Mouse (Mus musculus) adrenal gland, adult 10 weeks (tissue): ENCODE results near the gene Cnot9. TPM values are rescaled to one million over a fixed set of nuclear protein-coding genes. Genes with fewer than 3 reads are reported as not detected.

Source experiments
- polyA plus RNA-seq: library from polyadenylated mRNA; stranded (reverse); fragments of 350-450 nt; fragmentation: Illumina TruSeq; extraction: RNeasy Lipid Tissue Mini Kit (QIAGEN cat#74804); gene quantifications from one replicate; pipeline ENCODE4 v1.2.3, GENCODE M21; 2014; ENCODE audit warnings: low read depth, low replicate concordance

Cnot9 gene
- polyA plus RNA-seq = 30.3 TPM

GRCm38 (mm10) chr1:74505721-74506464 lies at the start of gene Cnot9:
Gene Cnot9, plus strand, starts transcription at chr1:74506058.

GRCm38 (mm10) chr1:74542451-74542961 lies 36.6 kb downstream of the Cnot9 start, which contains the start of gene Plcd4:
Gene Plcd4, plus strand, starts transcription at chr1:74542888.

GRCm38 (mm10) chr1:74544184-74544583 lies 38.3 kb downstream of the Cnot9 start, which contains the start of gene Usp37:
Gene Usp37, minus strand, starts transcription at chr1:74544284.

Other genes starting within 250 kb of the Cnot9 start
- not detected for gene Gpbar1, start 227.5 kb upstream of the Cnot9 start, polyA plus RNA-seq
- gene Aamp, start 221.3 kb upstream of the Cnot9 start, polyA plus RNA-seq = 5.1 TPM
- gene Pnkd, start 221.1 kb upstream of the Cnot9 start, polyA plus RNA-seq = 2.3 TPM
- gene Tmbim1, start 200.4 kb upstream of the Cnot9 start, polyA plus RNA-seq = 59.1 TPM
- gene Catip, start 143.9 kb upstream of the Cnot9 start, polyA plus RNA-seq = 0.29 TPM
- gene Slc11a1, start 130.9 kb upstream of the Cnot9 start, polyA plus RNA-seq = 1.2 TPM
- gene Ctdsp1, start 114.5 kb upstream of the Cnot9 start, polyA plus RNA-seq = 23.3 TPM
- gene Vil1, start 96.7 kb upstream of the Cnot9 start, polyA plus RNA-seq = 0.64 TPM
- gene Plcd4, start 36.8 kb downstream of the Cnot9 start, polyA plus RNA-seq = 0.52 TPM
- gene Usp37, start 38.2 kb downstream of the Cnot9 start, polyA plus RNA-seq = 21.5 TPM
- gene Zfp142, start 82.2 kb downstream of the Cnot9 start, polyA plus RNA-seq = 5.2 TPM
- gene Bcs1l, start 82.2 kb downstream of the Cnot9 start, polyA plus RNA-seq = 8.0 TPM
- gene Rnf25, start 95.3 kb downstream of the Cnot9 start, polyA plus RNA-seq = 13.6 TPM
- 1.3 TPM for gene Stk36, start 95.4 kb downstream of the Cnot9 start, polyA plus RNA-seq
- gene Ttll4, start 155.7 kb downstream of the Cnot9 start, polyA plus RNA-seq = 17.4 TPM
- gene Cyp27a1, start 207.5 kb downstream of the Cnot9 start, polyA plus RNA-seq = 1.8 TPM
- gene Prkag3, start 243.2 kb downstream of the Cnot9 start, polyA plus RNA-seq = 0.41 TPM